Mouse (Mus musculus): ENCODE results near the gene Ptbp3. TPM values are rescaled to one million over a fixed set of nuclear protein-coding genes. Genes with fewer than 3 reads are reported as not detected.

Gene Ptbp3
- polyA plus RNA-seq (2016; fragmentation: Nextera tagmentation; extraction: Ambion mirVana) = 39.9 and 42.1 TPM in 2 replicates

GRCm38 (mm10) chr4:59549175-59549976, at the start of gene Ptbp3:
Gene Ptbp3 (minus strand): TSS chr4:59549364.
- Histone ChIP-seq H3K4me3 (replicated peaks) (peak within 1 kb of the TSS; percentile 83), H3K4me2 (peak within 1 kb of the TSS; percentile 71), H3K36me3 (no peaks in the 10 kb centered on the region), H3K9ac (replicated peaks) (peak within 1 kb of the TSS; percentile 91), H3K4me1 (replicated peaks) (peaks cover 10% of the 10 kb centered on the region), H3K27ac (peak within 1 kb of the TSS; percentile 93), H3K27me3 (no peaks in the 10 kb centered on the region), H3K9me3 (no peaks in the 10 kb centered on the region)
- WGBS = under 1% methylated on average over 65 of the region's 83 CpGs
- ATAC-seq (ENCODE audit: insufficient number of reproducible peaks, insufficient read depth, low FRiP score, low TSS enrichment, low read depth) = peak; percentile 94

- Histone ChIP-seq H3K9ac (replicated peaks) (no peak overlapping the region), H3K27ac (no peak overlapping the region), H3K4me2 (no peak overlapping the region), H3K27me3 (no peaks in the 10 kb centered on the region), H3K36me3 (peaks cover 4% of the 10 kb centered on the region; the same call in 1 of the 2 replicates), H3K4me3 (replicated peaks) (no peak overlapping the region), H3K9me3 (no peaks in the 10 kb centered on the region), H3K4me1 (replicated peaks) (no peaks in the 10 kb centered on the region)
- 95% methylated on average over 2 of the region's 2 CpGs for WGBS
- ATAC-seq (ENCODE audit: insufficient number of reproducible peaks, insufficient read depth, low FRiP score, low TSS enrichment, low read depth) = no peak
Measured at GRCm38 (mm10) chr4:59596556-59596955, 47.4 kb upstream of the Ptbp3 start.

- no peaks in the 10 kb centered on the region for H3K27me3 ChIP-seq
- no peak overlapping the region for H3K9ac ChIP-seq (replicated peaks)
- no peak overlapping the region for H3K4me3 ChIP-seq (replicated peaks)
- H3K9me3 ChIP-seq = no peaks in the 10 kb centered on the region
- no peak overlapping the region for H3K27ac ChIP-seq
- 67% methylated on average over 2 of the region's 2 CpGs for WGBS
- no peaks in the 10 kb centered on the region for H3K4me1 ChIP-seq (replicated peaks)
- peaks cover 4% of the 10 kb centered on the region; the same call in 1 of the 2 replicates for H3K36me3 ChIP-seq
- no peak overlapping the region for H3K4me2 ChIP-seq
- no peak for ATAC-seq (ENCODE audit: insufficient number of reproducible peaks, insufficient read depth, low FRiP score, low TSS enrichment, low read depth)
Measured at GRCm38 (mm10) chr4:59594614-59595013, 45.5 kb upstream of the Ptbp3 start.

DNA sequence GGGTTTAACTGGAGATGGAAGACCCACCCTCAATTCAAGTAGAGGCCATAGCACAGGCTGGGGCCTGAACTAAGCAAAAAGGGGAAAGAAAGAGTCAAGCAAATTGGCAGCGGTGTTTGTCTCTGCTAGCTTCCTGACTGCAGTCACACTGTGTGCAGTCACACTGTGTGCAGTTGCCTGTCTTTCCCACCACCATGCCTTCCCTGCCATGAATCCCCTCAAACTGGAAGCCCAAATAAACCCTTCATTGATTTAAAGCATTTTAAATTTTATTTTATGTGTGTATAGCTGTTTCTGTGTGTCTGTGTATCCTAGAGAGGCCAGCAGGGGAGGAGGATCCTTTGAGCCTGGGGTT, 38.7 kb upstream of the Ptbp3 start:
- 96% methylated on average over 1 of the region's 1 CpGs for WGBS
- Histone ChIP-seq H3K27ac (no peak overlapping the region), H3K4me1 (replicated peaks) (no peaks in the 10 kb centered on the region), H3K9ac (replicated peaks) (no peak overlapping the region), H3K4me2 (no peak overlapping the region), H3K36me3 (no peaks in the 10 kb centered on the region), H3K27me3 (no peaks in the 10 kb centered on the region), H3K9me3 (no peaks in the 10 kb centered on the region), H3K4me3 (replicated peaks) (no peak overlapping the region)
- no peak for ATAC-seq (ENCODE audit: insufficient number of reproducible peaks, insufficient read depth, low FRiP score, low TSS enrichment, low read depth)

- 72% methylated on average over 2 of the region's 2 CpGs for WGBS
- no peak overlapping the region for H3K27ac ChIP-seq
- no peak overlapping the region for H3K4me3 ChIP-seq (replicated peaks)
- H3K27me3 ChIP-seq = no peaks in the 10 kb centered on the region
- no peaks in the 10 kb centered on the region for H3K36me3 ChIP-seq
- H3K4me1 ChIP-seq (replicated peaks) = no peaks in the 10 kb centered on the region
- H3K4me2 ChIP-seq = no peak overlapping the region
- H3K9ac ChIP-seq (replicated peaks) = no peak overlapping the region
- no peaks in the 10 kb centered on the region for H3K9me3 ChIP-seq
- no peak for ATAC-seq (ENCODE audit: insufficient number of reproducible peaks, insufficient read depth, low FRiP score, low TSS enrichment, low read depth)
Measured at GRCm38 (mm10) chr4:59587215-59587871, 38.2 kb upstream of the Ptbp3 start.

- H3K4me2 ChIP-seq = no peak overlapping the region
- H3K9me3 ChIP-seq = no peaks in the 10 kb centered on the region
- no peak overlapping the region for H3K27ac ChIP-seq
- H3K27me3 ChIP-seq = no peaks in the 10 kb centered on the region
- H3K36me3 ChIP-seq = no peaks in the 10 kb centered on the region
- ATAC-seq (ENCODE audit: insufficient number of reproducible peaks, insufficient read depth, low FRiP score, low TSS enrichment, low read depth) = no peak
- WGBS = 82% methylated on average over 5 of the region's 5 CpGs
- no peak overlapping the region for H3K4me3 ChIP-seq (replicated peaks)
- H3K9ac ChIP-seq (replicated peaks) = no peak overlapping the region
- peaks cover 5% of the 10 kb centered on the region; the same call in 1 of the 2 replicates for H3K4me1 ChIP-seq (replicated peaks)
Measured at GRCm38 (mm10) chr4:59585097-59585496, 35.9 kb upstream of the Ptbp3 start.

- Histone ChIP-seq H3K4me3 (replicated peaks) (peak overlapping the region; percentile 67), H3K9me3 (no peaks in the 10 kb centered on the region), H3K27ac (no peak overlapping the region), H3K27me3 (0 out of 2 replicates have a peak, but pooled peaks cover 3% of the 10 kb centered on the region), H3K4me1 (replicated peaks) (peaks cover 6% of the 10 kb centered on the region; the same call in 1 of the 2 replicates), H3K9ac (replicated peaks) (peak overlapping the region; percentile 63; the same call in 1 of the 2 replicates), H3K36me3 (no peaks in the 10 kb centered on the region), H3K4me2 (peak overlapping the region; percentile 61)
- 33% methylated on average over 6 of the region's 6 CpGs for WGBS
- ATAC-seq (ENCODE audit: insufficient number of reproducible peaks, insufficient read depth, low FRiP score, low TSS enrichment, low read depth) = no peak
Measured at GRCm38 (mm10) chr4:59582186-59582585, 33.0 kb upstream of the Ptbp3 start.

- Histone ChIP-seq H3K9me3 (no peaks in the 10 kb centered on the region), H3K4me1 (replicated peaks) (peaks cover 6% of the 10 kb centered on the region; the same call in 1 of the 2 replicates), H3K4me3 (replicated peaks) (peak within 1 kb of the TSS; percentile 67), H3K27me3 (0 out of 2 replicates have a peak, but pooled peaks cover 3% of the 10 kb centered on the region), H3K27ac (peak within 1 kb of the TSS; percentile 41), H3K36me3 (no peaks in the 10 kb centered on the region), H3K4me2 (peak within 1 kb of the TSS; percentile 61), H3K9ac (replicated peaks) (peak within 1 kb of the TSS; percentile 63)
- ATAC-seq (ENCODE audit: insufficient number of reproducible peaks, insufficient read depth, low FRiP score, low TSS enrichment, low read depth) = peak; percentile 93
- WGBS = 1% methylated on average over 61 of the region's 61 CpGs
Measured at GRCm38 (mm10) chr4:59581314-59582185, 32.4 kb upstream of the Ptbp3 start, which contains the start of gene Hsdl2. Gene Hsdl2 (plus strand): TSS chr4:59581563.

- Histone ChIP-seq H3K9ac (replicated peaks) (peak overlapping the region; percentile 63), H3K9me3 (no peaks in the 10 kb centered on the region), H3K4me2 (peak overlapping the region; percentile 61), H3K27ac (peak overlapping the region; percentile 30), H3K4me3 (replicated peaks) (peak overlapping the region; percentile 67), H3K27me3 (0 out of 2 replicates have a peak, but pooled peaks cover 3% of the 10 kb centered on the region), H3K4me1 (replicated peaks) (peaks cover 6% of the 10 kb centered on the region; the same call in 1 of the 2 replicates), H3K36me3 (no peaks in the 10 kb centered on the region)
- under 1% methylated on average over 23 of the region's 23 CpGs for WGBS
- no peak for ATAC-seq (ENCODE audit: insufficient number of reproducible peaks, insufficient read depth, low FRiP score, low TSS enrichment, low read depth)
Measured at GRCm38 (mm10) chr4:59580495-59581281, 31.5 kb upstream of the Ptbp3 start.

Measured in limb, embryonic 12.5 days (tissue).